Mouse (Mus musculus) bone marrow macrophage, adult 2 months (primary cell): ENCODE measurements around the gene Rpl15. TPM values are rescaled to one million over a fixed set of nuclear protein-coding genes. Genes with fewer than 3 reads are reported as not detected.

ENCODE experiments used
- H3K27ac ChIP-seq: 2 replicates; pipeline ENCODE4 v1.5.1; 2012; ENCODE audit warnings: low read depth, low read length; ENCODE audit not compliant: insufficient read depth
- H3K4me1 ChIP-seq: 2 replicates; pipeline ENCODE4 v1.6.1; 2012; ENCODE audit warnings: low read length; ENCODE audit not compliant: control insufficient read depth, insufficient read depth
- H3K4me3 ChIP-seq: 2 replicates; pipeline ENCODE4 v1.5.1; 2012; ENCODE audit warnings: mild to moderate bottlenecking, low read length, moderate library complexity; ENCODE audit not compliant: insufficient read depth
- CTCF ChIP-seq: IDR thresholded peaks from 2 replicates; pipeline ENCODE4 v1.5.1; 2012; ENCODE audit warnings: low read depth, mild to moderate bottlenecking, low read length, moderate library complexity
- POLR2A ChIP-seq: IDR thresholded peaks from 2 replicates; pipeline ENCODE4 v1.6.1; 2012; ENCODE audit warnings: mild to moderate bottlenecking, low read depth, low read length, borderline replicate concordance
- polyA plus RNA-seq: library from polyadenylated mRNA; stranded (reverse); fragments of >200 nt; gene quantifications from 2 replicates; pipeline ENCODE4 v1.2.4, GENCODE M21; 2012; ENCODE audit not compliant: missing spikeins, insufficient read depth, insufficient read length

Rpl15 gene
- 508 and 615 TPM in 2 replicates for polyA plus RNA-seq

GRCm38 (mm10) chr14:18270529-18271441, at the start of gene Rpl15, which contains the start of gene Nkiras1:
Rpl15 (minus strand) TSS chr14:18271391.
Nkiras1 (plus strand) TSS chr14:18271136.
- H3K4me1 ChIP-seq = peaks cover 5% of the 10 kb centered on the region; the same call in 1 of the 2 replicates
- peak; percentile 84 for TF ChIP-seq POLR2A
- no peak for TF ChIP-seq CTCF

GRCm38 (mm10) chr14:18317457-18318411, 46.5 kb upstream of the Rpl15 start:
- Histone ChIP-seq H3K4me3 (no peak overlapping the region), H3K27ac (no peak overlapping the region), H3K4me1 (peaks cover 20% of the 10 kb centered on the region)
- TF ChIP-seq POLR2A = no peak
- no peak for TF ChIP-seq CTCF

More at GRCm38 (mm10) chr14:18270529-18271441, at the start of gene Rpl15, which contains the start of gene Nkiras1:
- Histone ChIP-seq H3K27ac (peak within 1 kb of the TSS; percentile 59), H3K4me3 (peak within 1 kb of the TSS; percentile 91)

- H3K27ac ChIP-seq = no peak overlapping the region
- peaks cover 17% of the 10 kb centered on the region for H3K4me1 ChIP-seq
- TF ChIP-seq POLR2A (no peak), CTCF (no peak)
- no peak overlapping the region for H3K4me3 ChIP-seq
Observed at GRCm38 (mm10) chr14:18304165-18304564, 33.0 kb upstream of the Rpl15 start.

- Histone ChIP-seq H3K4me1 (peaks cover 23% of the 10 kb centered on the region), H3K27ac (no peak overlapping the region), H3K4me3 (no peak overlapping the region)
- no peak for TF ChIP-seq CTCF
- no peak for TF ChIP-seq POLR2A
Observed at GRCm38 (mm10) chr14:18303262-18303661, 32.1 kb upstream of the Rpl15 start.

GRCm38 (mm10) chr14:18302750-18303149, 31.6 kb upstream of the Rpl15 start:
- TF ChIP-seq POLR2A (no peak), CTCF (no peak)
- Histone ChIP-seq H3K27ac (no peak overlapping the region), H3K4me3 (no peak overlapping the region), H3K4me1 (peaks cover 22% of the 10 kb centered on the region)

GRCm38 (mm10) chr14:18301591-18301990, 30.4 kb upstream of the Rpl15 start:
- Histone ChIP-seq H3K4me3 (no peak overlapping the region), H3K4me1 (peaks cover 31% of the 10 kb centered on the region)
- TF ChIP-seq CTCF (no peak), POLR2A (no peak)

GRCm38 (mm10) chr14:18300676-18301075, 29.5 kb upstream of the Rpl15 start:
- no peak overlapping the region for H3K4me3 ChIP-seq
- peaks cover 28% of the 10 kb centered on the region for H3K4me1 ChIP-seq
- H3K27ac ChIP-seq = no peak overlapping the region
- TF ChIP-seq CTCF = no peak
- TF ChIP-seq POLR2A = no peak

More at GRCm38 (mm10) chr14:18301591-18301990, 30.4 kb upstream of the Rpl15 start:
- no peak overlapping the region for H3K27ac ChIP-seq

DNA sequence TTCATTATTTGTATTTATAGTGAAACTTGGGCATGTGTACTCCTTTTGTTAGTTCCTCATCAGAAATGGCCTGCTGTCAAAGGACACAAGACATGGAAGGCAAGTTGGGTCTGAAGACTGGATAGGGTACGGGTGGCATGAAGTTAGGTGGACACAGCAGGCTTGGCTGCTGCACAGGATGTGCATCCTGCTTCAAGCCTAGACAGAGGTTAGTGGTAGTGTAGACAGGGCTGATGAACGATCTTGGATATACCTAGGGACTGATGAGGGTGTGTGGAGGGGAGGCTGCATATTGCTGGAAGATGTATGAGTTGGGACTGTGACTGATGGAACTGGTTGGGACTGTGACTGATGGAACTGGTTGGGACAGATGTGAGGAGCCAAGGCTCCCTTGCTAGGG, 27.7 kb upstream of the Rpl15 start:
- H3K4me1 ChIP-seq = peaks cover 27% of the 10 kb centered on the region
- H3K4me3 ChIP-seq = no peak overlapping the region
- no peak overlapping the region for H3K27ac ChIP-seq
- no peak for TF ChIP-seq POLR2A
- no peak for TF ChIP-seq CTCF

- peaks cover 27% of the 10 kb centered on the region for H3K4me1 ChIP-seq
- H3K27ac ChIP-seq = no peak overlapping the region
- no peak for TF ChIP-seq CTCF
- no peak for TF ChIP-seq POLR2A
- no peak overlapping the region for H3K4me3 ChIP-seq
Observed at GRCm38 (mm10) chr14:18297441-18297840, 26.2 kb upstream of the Rpl15 start.

DNA sequence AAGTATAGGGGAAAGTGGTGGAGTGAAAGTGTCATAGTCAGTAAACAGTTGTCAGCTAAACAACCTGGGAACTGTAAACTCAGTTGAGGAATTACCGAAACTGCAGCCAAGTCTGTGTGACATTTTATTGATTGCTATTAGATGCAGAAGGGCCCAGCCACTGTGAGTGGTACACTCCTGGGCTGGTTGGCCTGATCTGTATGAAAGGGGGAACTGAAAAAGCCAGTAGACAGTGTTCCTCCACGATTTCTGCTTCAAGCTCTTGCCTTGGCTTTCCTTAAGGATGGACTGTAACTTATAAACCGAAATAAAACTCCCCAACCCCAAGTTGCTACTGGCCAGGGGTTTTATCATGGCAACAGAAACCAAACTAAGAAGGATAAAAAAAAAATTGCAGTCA, 21.4 kb upstream of the Rpl15 start:
- H3K27ac ChIP-seq = no peak overlapping the region
- peaks cover 12% of the 10 kb centered on the region for H3K4me1 ChIP-seq
- TF ChIP-seq CTCF (no peak), POLR2A (no peak)
- no peak overlapping the region for H3K4me3 ChIP-seq
